Mouse (Mus musculus) fibroblast of lung, adult 2 months (primary cell): ENCODE data around the gene Ppp1r2.

Source experiments
- DNase-seq: peaks from one replicate; pipeline ENCODE4 v3.0.0-alpha.2; 2011; ENCODE audit warnings: low read depth

The Ppp1r2 gene

DNA sequence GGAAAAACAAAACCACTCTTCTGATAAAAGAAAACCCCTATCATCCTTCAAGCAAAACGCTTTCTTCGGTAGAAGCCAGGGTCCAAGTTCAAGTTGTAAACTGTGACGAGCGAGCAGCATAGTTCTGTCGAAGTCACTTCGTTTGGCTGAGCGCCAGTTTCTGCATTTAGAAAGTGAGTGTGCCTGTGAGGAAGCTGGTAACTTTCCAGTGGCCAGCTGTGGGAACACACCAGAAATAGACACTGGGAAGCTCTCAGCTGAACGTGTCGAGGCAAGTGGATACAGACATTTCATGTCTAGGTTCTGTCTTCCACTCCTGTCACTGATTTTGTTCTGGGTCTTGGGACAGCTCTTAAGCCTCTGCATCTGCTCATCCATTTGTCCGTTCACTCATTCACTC is 15.2 kb upstream of the Ppp1r2 start:
- DNase-seq: no peak

DNA sequence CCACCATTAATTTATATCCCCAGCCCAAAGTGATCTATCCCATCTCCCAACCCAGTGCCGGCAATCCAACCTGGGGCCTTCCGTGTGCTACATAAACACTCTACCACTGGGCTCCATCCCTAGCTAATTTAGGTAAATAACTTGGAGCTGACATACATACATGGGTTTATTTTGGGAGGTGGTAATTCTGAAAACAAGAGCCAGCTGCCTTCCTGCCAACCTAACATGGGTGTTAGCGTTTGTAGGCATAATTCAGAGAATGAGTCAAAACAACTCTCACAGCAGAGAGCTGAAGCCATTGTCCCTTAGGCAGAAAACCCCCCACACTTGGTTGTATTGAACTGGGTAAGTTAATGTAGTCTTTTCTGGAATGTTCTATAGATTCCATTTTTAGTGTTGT is 12.6 kb upstream of the Ppp1r2 start:
- no peak for DNase-seq

DNA sequence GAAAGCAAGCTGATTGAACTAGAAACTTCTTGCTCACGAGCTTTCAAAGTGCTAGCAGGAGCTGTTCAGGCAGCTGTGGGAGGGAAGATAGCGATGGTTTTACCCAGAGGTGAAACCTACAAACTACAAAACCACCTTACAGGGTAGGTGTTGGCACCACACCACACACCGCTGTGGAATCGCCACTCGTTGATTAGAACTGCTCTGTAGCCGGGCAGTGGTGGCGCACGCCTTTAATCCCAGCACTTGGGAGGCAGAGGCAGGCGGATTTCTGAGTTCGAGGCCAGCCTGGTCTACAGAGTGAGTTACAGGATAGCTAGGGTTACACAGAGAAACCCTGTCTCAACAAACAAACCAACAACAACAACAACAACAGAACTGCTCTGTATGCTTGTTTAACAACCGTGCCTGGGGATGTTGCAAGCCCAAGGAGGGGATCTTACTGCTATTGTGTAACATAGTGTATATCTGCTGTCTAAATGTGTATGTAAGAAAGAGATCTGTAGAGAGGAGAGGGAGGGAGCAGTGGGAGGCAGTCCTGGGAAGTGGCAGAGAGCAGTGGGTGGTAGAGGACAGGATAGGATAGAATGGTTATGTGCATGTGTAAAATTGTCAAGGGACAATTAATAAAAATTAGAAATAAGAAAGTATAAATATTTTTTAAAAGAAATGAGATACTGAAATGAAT is 11.9 kb upstream of the Ppp1r2 start:
- DNase-seq: no peak

DNA sequence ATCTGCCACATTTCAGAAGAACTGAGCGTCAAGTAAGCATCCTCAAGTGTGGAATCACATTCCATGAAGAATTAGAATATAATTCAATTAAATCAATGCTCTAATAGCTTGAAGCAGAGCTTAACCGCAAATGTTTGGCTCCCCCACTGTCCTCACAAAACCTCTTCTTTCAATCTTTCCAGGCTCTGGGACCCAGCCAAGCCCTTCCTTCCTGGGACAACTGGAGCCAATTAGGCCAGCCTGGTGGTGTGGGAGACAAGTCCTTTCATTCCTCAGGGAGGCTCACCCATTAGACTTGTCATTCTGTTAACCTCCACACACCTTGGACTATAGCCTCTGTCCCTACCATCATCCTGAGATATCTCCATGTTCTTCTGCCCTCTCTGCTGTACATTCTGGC is 6.9 kb upstream of the Ppp1r2 start:
- no peak for DNase-seq

DNA sequence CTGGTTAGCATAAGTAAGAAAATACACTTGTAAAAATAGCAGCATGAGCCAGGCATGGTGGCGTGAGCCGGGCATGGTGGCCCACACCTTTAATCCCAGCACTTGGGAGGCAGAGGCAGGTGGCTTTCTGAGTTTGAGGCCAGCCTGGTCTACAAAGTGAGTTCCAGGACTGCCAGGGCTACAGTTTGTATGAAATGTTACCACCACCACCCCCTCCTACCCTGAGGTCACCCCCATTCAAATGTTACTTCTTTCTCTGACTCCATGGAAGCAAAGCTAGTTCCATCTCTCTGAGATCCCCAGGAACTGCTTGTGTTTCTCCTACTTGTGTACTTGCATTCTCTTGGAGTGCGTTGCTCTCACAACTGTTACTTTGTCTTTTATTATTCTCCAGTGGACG is 5.1 kb upstream of the Ppp1r2 start:
- DNase-seq: no peak

DNA sequence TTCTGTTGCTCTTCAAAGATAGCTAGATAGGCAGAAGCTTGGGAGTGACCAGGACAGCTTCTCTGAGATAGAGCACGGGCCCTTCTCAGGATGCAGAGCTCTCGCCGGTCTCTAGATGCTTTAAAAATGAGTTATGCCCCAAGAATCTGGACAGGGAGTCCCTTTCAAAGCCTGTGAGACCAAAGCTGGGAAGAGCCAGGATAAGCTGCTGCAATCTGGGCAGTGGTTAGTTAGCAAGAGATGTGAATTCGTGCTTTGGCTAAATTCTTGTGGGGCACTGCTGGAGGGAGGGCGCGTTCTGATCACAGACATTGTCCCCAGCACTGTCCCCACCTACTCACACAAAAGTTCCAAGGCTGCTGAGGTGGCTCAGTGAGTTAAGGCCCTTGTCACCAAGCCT is 3.5 kb upstream of the Ppp1r2 start:
- no peak for DNase-seq

DNA sequence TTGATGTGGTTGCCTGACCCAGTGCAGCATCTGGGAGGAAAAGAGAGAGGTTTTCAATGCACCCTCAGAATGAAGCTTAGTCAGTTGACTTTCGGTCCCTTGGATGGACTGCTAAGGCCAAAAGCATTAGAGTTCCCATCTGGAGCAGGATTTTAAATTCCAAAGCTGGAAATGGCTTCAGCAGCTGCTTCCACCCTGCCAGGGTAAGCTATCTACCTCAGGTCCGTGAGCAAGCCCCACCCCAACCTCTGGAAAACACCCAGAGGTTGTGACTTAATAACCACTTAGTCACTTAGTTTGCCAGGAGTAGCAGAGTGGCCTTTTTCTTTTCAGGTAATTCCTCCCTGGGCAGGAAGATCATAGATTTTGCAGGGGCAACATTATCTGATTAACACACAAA is 3.0 kb upstream of the Ppp1r2 start:
- no peak for DNase-seq

DNA sequence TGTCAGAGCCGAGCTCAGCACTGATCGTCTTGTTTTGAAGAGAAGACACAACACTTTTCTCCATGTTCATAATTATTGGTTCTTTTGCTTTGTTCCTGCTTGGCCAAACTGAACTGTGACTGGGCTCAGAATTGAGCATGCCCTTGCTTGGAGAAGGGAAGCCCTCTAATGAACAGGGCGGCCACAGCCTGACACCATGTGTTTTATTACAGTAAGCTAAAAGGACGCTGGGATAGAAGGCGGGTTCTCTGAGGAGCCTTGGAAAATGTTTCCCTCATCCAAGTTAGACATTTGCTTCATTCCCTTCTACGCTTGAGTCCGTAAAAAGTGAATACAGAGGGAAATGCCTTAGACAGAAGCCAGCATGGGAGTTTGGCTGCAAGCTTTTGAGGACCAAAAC is 1.9 kb upstream of the Ppp1r2 start:
- no peak for DNase-seq

DNA sequence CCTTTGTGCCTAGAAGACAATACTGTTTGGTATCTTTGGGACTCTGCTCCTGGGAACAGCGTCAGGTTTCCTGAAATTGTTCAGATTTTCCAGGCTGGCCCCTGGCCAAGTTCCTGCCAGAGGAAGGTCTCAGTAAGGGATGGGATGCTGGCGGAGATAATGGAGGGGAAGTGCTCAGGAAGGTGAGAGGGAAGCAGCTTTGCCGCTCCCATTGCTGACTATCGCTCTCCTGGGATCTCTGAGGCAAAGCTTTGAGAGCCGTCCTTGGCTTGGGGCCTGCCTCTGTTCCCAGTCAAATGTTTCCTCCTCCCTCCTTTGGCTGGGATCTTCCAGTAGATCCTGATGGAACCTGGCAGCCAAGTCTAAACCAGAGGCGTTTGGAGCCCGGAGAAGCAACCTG is 1.5 kb upstream of the Ppp1r2 start:
- DNase-seq: no peak

DNA sequence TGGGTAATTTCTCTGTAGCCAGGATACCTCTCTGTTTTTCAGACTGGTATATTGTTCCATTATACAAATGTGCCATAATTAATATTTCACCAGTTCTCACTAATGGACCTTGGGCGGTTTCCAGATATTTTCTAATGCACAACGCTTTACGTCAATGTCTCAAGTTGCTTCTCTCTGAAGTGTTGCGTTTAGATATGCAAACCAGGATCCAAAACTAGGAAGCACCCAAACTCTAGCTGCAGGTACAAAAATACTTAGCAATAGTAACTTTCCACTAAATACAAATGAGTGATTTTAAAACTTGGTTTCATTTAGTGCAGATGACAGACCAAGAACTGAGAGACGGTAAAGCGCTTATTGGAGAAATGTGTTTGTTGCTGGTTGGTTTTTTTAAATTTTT is 993 bp downstream of the Ppp1r2 start:
- DNase-seq: no peak

DNA sequence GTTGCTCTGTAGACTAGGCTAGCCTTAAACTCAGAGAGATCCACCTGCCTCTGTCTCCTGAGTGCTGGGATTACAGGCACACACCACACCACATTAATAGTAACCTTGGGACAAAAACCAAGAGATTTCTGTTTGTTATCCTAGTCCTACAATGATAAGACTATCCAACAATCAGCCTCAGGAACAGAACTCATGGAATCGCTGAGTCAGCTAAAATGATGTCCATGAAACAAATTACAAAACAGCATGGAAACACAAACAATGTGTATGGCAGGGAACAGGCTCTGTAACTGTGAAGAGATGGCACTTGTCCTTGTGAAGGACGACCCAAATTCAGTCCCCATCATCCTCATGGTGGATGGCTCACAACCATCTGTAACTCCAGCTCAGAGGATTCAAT is 8.4 kb downstream of the Ppp1r2 start:
- DNase-seq: no peak

DNA sequence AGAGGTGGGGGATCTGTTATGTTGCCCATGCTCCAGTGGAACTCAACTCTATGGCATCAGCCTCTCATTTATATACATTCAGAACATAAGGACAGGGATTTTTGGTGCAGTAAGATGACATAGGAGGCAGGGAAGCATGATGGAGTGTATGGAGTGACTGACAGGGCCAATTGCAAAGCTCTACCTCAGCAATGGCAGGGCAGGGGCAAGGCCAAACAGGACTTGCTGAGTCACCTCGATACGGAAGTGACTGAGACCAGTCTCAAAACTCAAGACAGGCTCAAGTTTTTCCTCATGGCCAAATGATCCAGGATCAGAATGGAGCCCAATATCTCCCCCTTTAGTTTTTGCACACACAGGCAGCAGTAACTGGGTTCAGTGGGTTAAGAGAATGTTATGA is 18.9 kb downstream of the Ppp1r2 start:
- DNase-seq: no peak

DNA sequence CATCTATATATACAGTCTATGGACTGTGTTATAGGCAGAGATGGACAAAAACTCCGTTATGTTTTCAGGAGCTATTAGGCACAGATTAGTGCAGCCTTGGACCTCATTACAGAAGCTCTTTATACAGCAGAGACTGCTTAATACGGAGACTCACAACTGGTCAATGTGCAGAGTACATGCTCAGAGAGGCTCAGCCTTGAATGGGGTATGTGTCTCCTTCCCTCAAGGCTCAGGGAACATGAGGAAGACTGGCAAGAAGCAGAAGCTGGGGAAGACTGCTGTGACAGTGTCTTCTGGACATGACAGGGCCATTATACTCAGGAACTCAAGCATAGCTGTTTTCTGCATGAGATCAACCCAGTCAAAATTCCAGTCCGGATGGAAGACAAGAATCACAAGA is 19.4 kb downstream of the Ppp1r2 start:
- DNase-seq: no peak

DNA sequence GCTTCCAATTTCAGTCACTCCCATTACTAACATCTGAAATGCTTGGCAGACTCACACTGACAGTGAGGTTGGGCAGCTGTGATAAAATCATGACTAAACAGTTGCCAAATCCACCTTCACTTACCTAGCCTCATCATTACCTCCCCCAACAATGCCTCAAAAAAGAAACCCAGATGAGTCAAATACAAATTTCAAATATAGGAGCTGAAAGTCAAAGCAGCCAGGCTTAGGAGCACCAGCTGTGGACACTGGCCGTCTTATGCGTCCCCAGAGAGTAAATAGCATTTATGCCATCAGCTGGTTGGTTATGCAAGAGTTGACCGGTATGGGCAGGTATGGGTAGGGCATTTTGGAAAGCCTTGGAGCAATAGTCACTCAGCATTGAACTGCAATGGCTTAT is 25.7 kb downstream of the Ppp1r2 start:
- DNase-seq: no peak

DNA sequence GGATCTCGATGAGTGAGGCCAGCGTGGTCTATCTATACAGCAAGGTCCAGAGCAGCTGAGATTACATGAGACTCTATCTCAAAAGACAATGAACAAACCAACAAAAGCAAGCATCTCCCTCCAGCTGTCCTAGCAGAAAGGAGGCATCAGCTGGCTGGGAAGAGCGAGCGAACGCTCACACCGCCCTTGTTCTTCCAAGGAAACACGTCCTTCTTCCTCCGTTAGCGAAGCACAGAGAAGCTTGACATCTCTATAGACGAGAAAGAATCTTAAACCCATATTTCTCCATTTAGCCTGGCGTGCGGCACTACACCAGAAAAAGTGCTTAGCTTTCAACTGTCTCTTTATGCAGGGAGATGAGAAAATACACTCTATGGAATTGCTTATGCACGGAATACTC is 26.4 kb downstream of the Ppp1r2 start:
- DNase-seq: no peak

DNA sequence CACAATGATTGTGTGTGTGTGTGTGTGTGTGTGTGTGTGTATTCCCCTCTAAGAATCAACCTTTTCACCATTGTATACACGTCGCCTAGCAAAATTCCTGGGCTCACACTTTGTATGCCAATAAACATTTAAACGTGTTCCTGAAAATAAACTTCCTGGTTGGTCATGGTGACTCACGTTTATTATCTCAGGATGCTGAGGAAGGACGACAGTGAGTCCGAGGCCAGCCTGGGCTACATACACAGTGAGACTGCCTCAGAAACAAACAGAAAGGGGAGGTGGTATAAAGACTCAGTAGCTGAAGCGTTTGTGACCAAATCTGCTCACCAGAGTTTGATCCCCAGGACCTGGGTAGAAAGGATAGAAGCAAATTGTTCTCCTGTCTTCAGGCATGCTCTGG is 27.6 kb downstream of the Ppp1r2 start:
- no peak for DNase-seq

DNA sequence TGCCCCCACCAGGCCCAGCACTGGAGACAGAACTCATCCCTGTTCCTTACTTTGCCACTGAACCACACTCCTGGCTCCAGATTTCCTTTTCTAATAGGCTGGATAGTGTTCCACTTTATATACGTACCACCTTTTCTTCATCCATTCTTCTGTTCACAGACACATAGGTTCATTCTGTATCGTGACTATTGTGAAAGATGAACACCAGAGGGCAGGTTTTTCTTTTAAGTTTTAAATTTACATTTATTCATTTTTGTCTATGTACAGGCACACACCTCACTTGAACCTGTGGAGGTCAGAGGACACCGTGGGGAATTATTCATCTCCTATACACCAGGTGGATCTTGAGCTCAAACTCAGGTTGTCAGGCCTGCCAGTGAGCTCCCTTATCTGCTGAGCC is 31.0 kb downstream of the Ppp1r2 start:
- no peak for DNase-seq

DNA sequence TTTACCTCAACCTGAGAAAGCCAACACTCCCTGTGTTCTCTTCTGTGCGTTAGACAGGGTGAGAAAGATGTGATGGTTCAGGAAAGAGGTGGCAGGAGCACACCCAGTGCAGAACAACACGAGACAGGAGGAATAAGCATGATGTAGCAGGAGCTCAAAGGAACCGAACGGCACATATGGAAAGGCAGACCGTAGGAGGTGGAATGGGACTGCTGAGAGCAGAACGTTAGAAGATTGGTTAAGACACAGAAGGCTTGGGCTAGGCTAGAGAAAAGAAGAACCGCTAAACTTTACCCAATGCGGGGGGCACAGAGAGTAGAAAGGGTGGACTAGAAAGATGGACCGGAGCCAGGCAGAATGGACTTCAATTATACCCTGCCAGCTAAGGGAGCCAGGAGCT is 33.6 kb downstream of the Ppp1r2 start:
- DNase-seq: no peak

DNA sequence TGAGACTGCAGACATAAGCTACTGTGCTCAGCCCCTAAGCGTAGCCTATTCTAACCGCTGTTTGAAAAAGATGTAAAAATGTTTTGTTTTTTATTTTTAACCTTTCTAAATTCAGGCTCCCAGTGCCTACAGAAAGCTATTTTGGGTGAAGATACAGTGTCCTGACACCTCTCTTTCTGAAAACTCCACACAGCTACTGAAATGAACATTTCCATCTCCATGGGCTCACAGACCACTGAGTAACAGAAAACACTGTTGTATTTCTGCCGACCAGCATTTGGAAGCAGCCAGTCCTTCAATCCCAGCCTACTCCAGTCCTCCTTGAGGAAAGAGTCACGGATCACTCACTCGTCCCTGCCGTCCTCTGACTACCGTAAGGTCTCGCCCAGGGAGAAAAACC is 34.5 kb downstream of the Ppp1r2 start:
- DNase-seq: no peak

DNA sequence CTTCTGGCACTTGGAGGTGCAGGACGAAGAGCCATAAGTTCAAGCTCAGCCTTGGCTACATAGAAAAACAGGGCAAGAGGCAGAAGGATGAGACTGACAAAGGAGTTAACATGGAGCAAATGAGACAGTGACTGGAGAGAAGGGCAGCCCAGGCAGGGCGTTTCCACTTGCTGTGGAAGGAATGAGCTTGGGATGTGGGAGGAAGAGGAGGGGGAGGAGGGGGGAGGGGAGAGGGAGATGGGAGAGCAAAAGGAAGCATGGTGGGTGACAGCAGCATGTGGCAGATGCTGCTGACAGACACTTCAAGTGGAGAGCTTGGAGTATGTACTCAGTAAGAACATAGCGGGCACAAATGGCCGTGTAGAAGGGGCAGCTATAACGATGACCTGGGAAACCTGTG is 36.8 kb downstream of the Ppp1r2 start:
- DNase-seq: no peak

DNA sequence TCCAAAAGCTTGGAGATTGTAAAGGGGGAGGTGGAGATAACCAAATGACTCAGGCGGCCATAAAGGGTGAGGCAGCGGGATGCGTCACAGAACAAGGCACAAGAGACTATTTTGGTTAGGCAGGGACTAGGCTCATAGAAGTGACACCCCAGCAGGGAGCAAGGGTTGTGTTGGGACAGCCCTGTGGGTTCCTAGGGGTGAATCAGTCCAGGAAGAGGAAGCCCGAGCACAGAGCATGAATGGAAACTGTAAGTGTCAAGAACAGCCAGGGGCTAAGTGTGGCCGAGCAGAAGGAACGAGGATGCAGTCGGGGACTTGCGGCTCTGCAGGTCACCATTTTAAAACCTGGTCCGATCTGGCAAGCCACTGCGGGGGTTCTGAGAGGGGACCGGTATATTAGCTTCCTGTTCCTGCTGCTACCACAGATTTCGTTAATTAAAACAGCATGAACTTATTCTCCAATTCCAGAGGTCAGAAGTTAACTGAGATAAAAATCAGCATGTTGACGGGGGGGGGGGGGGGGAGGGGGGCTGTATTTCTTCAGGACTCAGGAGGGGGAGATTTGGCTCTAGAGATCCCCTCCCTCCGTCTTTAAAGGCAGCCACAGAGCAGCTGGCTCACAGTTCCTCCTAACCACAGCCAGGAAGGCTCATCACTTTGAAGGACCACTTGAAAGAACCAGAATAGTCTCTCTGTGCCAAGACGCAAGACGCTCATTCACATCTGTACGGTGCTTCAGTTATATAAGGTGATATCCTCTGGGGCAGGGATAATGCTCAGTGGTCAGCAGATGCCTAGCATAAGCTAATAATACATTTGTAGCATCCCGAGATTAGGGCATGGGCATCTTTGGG is 39.4 kb downstream of the Ppp1r2 start:
- peak; percentile 8 for DNase-seq

DNA sequence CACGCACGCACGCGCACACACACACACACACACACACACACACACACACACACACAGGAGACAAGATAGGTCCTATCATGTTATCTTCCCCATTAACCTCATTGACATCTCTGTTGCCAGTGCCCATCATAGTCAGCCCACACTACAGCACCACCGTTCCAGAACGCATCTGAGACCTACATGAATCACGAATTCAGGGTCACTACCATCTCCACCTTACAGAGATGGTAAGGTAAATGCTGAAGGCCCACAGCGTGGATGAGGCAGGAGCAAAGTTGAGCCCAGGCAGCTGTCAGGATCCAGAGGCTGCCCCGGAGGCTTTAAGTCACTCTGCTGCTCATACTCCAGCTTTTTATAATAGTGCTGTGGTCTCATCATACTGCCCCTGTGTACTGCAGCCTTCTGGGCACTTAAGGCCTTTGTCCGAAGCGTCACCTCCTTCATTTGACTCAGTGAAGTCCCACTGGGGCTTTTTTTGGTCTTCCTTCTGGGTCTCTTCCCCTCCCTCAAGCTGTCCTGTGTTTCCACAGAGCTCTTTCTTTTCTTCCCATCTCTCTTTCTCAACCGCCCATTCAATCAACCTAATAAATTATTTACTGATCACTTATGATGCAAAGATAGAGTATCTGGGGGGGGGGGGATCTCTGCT is 40.1 kb downstream of the Ppp1r2 start:
- no peak for DNase-seq

DNA sequence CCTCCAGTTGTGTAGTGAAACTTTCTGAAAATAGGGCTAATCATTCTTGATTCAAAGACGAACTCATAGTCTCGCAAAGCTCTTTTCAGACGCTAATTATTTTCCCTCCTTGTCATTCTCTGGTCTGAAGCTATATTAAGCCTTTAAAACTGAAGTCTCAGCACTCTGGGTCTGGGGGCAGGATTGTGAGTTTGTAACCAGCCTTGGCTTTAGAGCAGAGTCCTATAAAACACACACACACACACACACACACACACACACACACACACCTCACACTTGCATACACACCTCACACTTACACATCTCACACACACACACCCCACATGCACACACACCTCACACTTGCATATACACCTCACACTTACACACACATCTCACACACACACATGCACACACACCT is 40.7 kb downstream of the Ppp1r2 start:
- DNase-seq: no peak
